Mouse (Mus musculus) urinary bladder, postnatal 36 days (tissue): ENCODE measurements around the gene Chsy1.

Experiments used
- DNase-seq, 2 experiments: peaks; one replicate each; pipeline ENCODE4 v3.0.0; 2022; ENCODE audit warnings: low spot score in 2 of 2, mixed read lengths in 1 of 2

The Chsy1 gene

GRCm38 (mm10) chr7:66109855-66110635 is 730 bp downstream of the Chsy1 start:
- DNase-seq = no peak

GRCm38 (mm10) chr7:66110636-66111112 is 1.4 kb downstream of the Chsy1 start:
- no peak for DNase-seq

GRCm38 (mm10) chr7:66111211-66111610 is 1.9 kb downstream of the Chsy1 start:
- no peak for DNase-seq

DNA sequence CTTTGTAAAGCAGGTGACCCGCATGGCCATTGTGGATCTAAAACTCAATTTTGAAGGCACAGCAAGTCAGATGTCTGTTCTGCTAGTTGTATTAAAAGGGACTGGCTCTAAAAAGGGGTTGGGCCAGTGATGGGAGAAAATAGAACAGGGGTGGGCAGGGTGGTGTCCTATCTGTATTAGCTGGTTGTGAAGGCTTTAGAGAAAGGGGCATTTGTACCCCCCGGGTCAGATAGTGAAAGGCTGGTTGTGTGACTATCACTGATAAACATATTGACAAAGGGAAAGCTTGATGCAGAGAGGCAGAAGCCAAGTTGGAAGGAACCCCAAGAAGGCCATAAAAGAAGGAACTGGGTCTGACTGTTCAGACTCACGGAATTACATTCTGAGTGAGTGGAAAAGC is 4.2 kb downstream of the Chsy1 start:
- DNase-seq = no peak

DNA sequence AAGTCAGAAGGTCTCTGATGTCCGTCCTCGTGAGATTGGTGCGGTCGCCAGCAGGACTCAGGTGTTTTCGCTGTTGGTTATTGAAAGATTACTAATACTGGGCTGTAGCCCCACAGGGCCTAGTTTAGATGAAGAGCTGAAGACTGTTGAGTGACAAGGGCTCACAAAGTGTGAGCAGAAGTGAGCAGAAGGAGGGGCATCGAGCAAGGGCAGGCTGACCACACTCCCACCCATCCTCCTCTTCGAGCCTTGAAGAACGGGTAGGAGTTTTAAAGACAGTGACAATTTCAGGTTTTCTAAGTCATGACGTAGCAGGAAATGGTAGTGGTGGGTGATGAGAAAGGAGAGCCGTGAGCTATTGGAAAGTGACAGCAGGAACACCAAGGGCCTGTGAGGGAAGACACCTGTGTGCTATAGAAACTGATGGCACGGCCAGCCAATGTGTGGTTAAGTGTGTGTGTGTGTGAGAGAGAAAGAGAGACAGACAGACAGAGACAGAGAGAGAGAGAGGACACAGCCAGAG is 6.6 kb downstream of the Chsy1 start:
- DNase-seq = no peak

DNA sequence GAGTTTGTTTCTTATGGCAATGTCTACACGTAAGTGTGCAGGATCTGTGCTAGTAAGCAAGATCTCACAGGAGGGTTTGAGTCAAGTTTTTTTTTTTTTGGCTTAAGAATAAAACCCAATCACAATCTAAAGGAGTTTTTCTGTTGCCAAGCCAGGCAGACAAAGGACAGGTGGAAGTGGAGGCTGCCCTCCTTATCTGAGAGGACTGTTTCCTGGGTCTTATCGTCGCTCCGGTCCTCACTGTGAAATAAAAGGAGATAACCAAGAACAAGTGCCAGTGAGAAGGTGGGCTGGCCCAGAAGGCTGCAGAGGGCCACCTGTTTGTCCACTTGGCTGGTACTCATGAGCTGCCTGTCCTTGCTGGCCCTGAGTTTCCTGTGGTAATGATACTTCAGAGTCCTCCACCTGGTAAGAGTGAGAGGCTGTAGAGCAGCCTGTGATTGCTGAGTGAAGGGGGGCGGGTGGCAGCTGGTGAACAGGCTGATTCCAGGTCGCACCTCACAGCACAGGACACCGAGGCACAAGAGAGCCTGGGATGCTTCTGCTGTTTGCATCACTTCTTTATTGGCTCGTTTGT is 7.7 kb downstream of the Chsy1 start:
- no peak for DNase-seq

DNA sequence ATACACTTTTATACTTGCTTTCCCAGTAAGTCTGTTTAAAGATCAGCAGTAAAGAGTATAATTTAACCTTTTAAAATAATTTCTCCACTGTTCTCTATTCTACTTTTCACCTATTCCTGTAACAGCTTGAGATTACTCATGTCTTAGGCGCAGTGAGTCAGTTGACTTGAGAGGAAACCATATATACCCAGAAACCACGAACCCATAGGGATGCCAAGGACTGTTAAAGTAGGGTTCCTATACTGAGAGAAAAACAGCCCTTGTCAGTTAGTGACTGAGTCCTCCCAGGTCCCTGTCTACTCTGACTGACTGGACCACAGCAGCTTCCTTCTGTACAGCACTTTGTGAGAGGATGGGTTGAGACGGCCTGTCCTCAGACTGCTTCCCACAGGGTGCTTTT is 8.7 kb downstream of the Chsy1 start:
- no peak for DNase-seq

DNA sequence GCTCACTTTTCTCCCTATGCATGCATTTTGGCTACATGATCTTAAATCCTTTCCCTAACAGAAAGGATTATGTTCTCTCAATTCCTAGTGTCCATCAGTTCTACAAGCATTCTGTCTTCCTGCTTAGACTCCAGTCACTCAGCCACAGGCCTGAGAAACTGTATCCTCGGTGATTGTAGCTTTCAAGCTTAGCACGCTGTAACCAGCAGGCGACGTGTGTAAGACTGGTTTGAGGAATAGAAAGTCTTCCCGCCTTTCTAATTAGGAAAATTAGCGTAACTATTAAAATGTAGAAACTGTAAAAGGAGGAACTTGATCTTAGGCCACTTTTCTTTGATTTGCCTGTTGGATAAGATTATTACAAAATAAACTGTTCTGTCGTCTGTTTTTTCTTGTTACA is 9.5 kb downstream of the Chsy1 start:
- no peak for DNase-seq

DNA sequence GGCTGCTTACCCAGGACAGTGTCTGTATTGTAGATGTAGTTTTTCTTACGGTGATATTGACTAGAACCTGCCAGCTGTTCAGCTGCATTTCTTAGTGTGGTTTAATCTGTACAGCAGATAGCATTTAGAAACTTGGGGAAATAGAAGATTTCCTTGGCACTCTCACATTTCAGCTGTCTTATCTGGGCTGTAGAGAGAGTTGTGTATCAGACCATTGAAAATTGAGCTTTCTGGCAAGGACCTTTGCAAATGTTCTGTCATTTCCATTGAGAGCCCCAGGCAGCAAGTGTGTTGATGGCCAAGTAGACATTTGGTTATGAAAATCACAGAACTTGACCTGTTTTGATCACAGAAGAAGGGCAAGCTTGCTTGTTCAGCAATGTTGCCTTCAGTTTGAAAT is 10.8 kb downstream of the Chsy1 start:
- DNase-seq = no peak

DNA sequence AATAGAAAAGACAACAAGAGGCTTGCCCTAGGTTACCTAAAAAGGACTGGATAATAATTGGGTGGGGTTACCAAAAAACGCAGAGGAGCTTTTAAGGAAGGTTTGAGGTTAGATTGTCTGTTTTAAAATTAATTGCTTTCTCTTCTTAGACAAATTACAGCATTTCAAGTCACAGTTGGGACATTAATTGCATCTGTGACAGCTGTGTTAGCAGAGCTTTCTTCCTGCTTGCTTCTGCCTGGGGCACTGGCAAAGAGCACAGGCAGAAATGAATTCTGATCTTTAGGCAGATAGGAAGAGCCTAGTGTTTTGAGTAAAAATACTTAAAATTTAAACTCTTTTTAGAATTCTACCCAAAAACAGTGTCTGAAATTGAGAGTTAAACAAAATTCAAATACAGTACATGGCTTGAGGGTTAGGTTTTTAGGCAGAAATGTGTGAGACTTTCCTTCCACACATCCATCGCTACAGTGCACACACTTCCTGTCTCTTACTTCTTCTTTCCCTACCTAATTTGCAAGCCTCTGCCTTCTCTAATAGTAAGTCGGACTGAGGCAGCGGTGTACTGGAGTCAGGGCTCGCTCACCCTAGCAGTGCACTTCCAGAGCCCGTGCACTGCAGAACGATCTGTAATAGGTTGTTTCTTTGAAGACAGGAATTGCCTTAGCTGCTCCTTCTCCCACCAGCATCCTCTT is 11.5 kb downstream of the Chsy1 start:
- no peak for DNase-seq

GRCm38 (mm10) chr7:66124551-66124968 is 15.2 kb downstream of the Chsy1 start:
- no peak for DNase-seq

- no peak for DNase-seq
Observed at GRCm38 (mm10) chr7:66125368-66125767, 16.1 kb downstream of the Chsy1 start.

GRCm38 (mm10) chr7:66127951-66128645 is 18.8 kb downstream of the Chsy1 start:
- DNase-seq = no peak

GRCm38 (mm10) chr7:66128857-66129256 is 19.5 kb downstream of the Chsy1 start:
- DNase-seq = no peak

GRCm38 (mm10) chr7:66130296-66130695 is 21.0 kb downstream of the Chsy1 start:
- no peak for DNase-seq

GRCm38 (mm10) chr7:66131776-66132421 is 22.6 kb downstream of the Chsy1 start:
- no peak for DNase-seq

DNA sequence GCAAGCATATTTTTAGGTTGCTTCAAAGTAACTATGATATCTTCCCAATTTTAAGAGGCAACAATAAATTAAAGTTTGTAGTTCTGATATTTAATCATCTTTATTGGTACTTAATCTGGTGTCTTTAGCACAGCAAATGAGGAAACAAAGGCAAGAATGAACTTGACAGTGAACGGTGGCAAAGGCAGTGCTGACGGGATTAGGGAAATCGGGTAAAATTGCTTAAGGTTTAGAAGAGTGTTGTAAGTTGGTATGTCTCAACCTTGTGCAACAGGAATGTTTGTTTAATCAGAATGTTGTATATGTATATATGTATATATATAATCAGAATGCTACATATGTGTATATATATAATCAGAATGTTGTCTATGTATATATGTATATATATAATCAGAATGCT is 24.8 kb downstream of the Chsy1 start:
- no peak for DNase-seq

GRCm38 (mm10) chr7:66135644-66136043 is 26.3 kb downstream of the Chsy1 start:
- DNase-seq = no peak

DNA sequence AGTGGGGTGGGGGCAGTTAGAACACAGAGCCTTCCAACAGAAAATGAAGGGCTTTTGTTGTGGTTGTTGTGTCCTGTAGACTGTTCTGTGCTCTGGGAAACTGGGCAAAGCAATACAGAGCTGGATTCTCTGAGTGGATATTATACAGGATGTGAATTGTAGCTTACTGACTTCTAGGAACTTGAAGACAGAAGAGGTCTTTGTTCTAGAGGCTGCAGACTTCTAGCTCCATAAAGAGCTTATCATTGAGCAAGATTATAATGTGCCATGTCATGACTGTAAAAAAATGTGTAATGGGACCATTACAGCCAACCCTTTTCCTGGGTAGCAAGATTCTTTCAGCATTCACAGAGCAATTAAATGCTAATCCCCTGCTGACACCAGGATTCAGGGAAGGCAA is 26.9 kb downstream of the Chsy1 start:
- DNase-seq = no peak

GRCm38 (mm10) chr7:66137309-66137708 is 28.0 kb downstream of the Chsy1 start:
- no peak for DNase-seq

- no peak for DNase-seq
Observed at GRCm38 (mm10) chr7:66138301-66138700, 29.0 kb downstream of the Chsy1 start.
